Mouse (Mus musculus): ENCODE results near the gene Gpatch2l.

Gene Gpatch2l

GRCm38 (mm10) chr12:86285704-86286103 lies 44.0 kb downstream of the Gpatch2l start:
- no peak for DNase-seq

DNA sequence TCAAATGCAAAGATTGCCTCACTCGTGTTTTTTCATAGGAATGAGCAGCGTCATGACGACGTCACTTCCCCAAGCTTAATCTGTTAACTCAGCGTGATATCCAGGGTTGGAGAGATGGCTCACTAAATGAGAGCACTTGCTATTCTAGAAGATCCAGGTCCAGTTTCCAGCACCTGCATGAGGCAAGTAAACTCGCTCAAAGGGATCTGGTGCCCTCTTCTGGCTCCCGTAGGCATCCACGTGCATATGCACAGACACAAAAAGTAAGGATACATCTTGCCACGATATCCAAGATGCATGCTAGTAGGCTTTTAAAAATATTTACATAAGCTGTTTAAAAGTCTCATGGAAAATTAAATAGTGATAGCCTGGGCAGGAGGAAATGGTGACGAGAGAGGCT lies 55.8 kb downstream of the Gpatch2l start:
- no peak for DNase-seq

GRCm38 (mm10) chr12:86302973-86303372 lies 61.3 kb downstream of the Gpatch2l start:
- DNase-seq, result no peak

DNA sequence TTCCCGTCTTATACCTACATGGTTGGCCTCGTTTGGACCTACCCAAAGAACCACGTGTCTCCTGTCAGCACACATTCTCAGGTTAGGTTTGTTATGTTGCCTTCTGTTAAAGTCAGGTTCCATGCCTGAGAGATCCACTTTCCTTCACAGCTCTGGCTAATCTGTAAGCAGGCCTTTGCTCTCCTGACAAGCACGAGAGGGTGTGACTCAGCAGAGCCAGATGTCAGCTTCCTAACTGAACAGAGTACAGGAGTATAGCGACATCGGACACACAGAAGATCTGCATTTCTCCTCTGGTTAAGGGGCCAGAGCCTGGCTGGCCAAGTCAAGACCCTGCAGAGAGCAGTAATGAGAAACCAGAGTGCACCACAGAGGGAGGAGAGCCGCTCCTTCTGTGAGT lies 63.4 kb downstream of the Gpatch2l start:
- DNase-seq, result no peak

DNA sequence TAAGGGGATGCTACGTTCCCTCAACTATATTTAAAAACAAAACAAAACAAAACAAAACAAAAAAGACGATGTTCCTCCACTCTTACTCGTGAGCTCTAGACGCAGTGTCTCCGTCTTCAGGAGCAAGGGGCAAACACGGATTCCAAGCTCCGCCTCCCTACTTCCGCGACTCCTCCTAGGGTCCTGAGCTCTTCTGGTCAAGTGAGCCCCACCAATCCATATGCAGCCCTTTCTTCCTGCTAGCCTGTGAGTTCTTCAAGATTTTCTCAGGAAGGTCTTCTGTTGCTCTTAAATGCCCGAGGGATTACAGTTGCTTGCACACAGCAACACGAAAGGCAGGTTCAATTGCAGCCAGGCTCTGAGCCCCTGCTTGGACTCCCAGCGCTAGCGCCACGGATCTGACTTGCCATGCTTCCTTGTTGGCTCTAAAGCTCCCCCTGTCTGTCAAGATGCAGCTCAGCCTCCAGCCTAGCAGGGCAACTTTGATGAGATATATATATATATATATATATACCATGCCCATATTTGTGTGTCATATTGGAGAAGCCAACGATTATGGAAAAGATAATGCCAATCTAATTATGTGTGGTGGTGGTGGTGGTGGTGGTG lies 64.1 kb downstream of the Gpatch2l start:
- DNase-seq, result peak; percentile 19

DNA sequence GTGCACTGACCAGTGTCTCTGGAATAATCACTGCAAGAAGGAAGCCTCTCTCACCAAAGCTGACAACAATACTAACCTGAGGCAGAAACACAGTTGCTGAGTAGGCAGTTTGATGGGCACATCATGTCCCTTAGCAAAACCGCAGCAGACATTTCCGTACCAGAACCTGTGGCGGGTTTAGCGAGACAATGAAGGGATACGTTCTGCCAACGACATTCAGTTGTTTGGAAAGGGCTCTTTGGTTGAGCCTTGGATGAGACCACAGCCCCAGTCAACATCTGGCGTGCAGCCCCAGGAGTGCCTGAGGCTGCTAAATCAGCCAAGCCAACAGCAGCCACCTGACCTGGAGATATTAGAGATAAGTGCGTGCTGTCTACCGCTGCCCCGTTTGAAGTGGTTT lies 67.8 kb downstream of the Gpatch2l start:
- DNase-seq, result no peak

GRCm38 (mm10) chr12:86309902-86310301 lies 68.2 kb downstream of the Gpatch2l start:
- no peak for DNase-seq

DNA sequence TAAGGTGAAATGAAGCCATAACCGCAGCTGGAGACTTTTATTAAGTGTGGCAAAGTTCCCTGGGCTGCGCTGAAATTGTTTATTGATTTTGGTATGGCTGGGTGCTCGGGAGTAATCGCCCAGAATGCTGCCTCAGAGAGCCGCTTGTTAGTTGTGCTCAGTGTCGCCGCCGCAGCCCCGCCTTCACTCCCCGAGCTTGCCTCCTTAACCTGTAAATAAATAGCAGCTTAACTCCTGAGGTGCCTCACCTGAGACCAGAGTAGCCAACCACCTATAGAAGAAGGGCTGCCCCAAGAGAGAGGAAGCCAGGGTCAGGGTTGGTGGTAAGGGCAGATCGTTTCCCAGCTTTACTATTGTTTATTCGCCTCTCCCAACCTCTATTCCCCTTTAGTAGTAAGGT lies 79.0 kb downstream of the Gpatch2l start:
- DNase-seq, result no peak

- DNase-seq, result no peak
Measured at GRCm38 (mm10) chr12:86324297-86324696, 82.6 kb downstream of the Gpatch2l start.

DNA sequence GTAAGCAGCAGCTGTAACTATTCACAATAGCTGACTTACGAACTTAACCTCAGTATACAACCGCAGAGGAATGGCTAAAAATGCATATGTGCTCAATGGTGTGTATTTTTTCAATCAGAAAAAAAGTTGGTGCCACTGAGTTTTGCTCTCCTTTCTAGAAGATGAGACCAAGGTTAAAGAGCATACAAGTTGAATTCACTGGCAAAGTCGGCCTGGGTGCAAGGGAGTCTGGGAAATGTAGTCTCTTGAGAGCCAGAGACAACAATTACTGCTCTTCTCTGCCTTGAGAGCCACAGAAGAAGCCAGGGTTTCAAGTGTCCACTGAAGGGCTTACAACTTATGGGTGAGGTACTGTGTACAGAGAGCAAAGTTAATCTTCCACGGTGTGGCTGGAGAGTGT lies 88.2 kb downstream of the Gpatch2l start:
- no peak for DNase-seq

DNA sequence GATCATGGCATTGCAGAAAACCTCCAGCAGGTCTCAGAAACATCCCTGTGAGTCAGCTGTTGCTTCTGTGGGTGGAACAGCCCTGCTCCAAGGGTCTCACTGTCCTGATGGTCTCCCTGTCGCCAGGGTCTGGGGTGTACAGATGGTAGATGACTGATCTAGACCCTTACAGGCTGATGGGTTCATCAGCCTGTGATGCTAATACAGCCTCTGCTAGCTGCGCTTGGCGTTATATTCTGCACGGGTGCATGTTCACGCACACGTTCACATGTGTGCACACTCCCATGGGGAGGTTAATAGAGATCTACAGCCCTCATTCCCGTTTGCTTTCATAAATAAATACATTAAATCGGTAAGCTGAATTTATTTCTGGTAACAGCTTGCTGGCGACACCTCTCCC lies 89.0 kb downstream of the Gpatch2l start:
- no peak for DNase-seq

GRCm38 (mm10) chr12:86331248-86331647 lies 89.6 kb downstream of the Gpatch2l start:
- no peak for DNase-seq

- DNase-seq, result no peak
Measured at GRCm38 (mm10) chr12:86336209-86336608, 94.6 kb downstream of the Gpatch2l start.

- DNase-seq, result no peak
Measured at GRCm38 (mm10) chr12:86336887-86337286, 95.2 kb downstream of the Gpatch2l start.
